Mouse (Mus musculus): ENCODE measurements at regions not wholly inside any gene's neighbourhood (a gene's known extent, or its start where the extent isn't known, plus 50 kb on each side); places are given as distances from the start of the nearest gene placed in this dataset.

DNA sequence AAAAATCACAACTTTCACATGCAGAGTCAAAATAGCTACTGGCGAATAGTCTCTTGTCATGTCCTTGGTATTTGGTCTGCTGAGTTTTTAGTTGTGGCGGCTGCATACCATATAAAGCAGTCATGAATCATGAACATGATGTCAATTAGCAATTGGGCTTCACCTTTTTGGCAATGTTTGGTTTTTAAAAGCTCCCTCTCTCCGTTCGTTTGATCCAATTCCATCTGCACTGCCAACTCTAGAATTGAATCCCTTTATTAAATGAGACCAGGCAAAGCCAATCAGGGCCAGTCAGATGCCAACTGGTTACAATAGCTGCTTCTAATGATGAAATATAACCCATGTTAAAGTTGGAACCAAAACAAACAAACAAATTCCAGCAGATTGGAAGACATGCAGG, 687.3 kb downstream of the Efnb2 start:
- ATAC-seq = no peak
- Histone ChIP-seq H3K4me1 (replicated peaks; ENCODE audit: control insufficient read depth, insufficient read depth, low read length) (no peaks in the 10 kb centered on the region), H3K9me3 (ENCODE audit: control insufficient read depth) (no peaks in the 10 kb centered on the region), H3K4me3 (ENCODE audit: low read depth, low read length) (no peak overlapping the region), H3K4me2 (replicated peaks; ENCODE audit: low read depth) (no peak overlapping the region), H3K27ac (ENCODE audit: low read depth, low read length) (no peak overlapping the region), H3K27me3 (replicated peaks; ENCODE audit: control insufficient read depth, insufficient read depth, low read length) (no peaks in the 10 kb centered on the region), H3K9ac (ENCODE audit: low read depth, low read length) (no peak overlapping the region), H3K36me3 (ENCODE audit: control insufficient read depth, insufficient read depth) (no peaks in the 10 kb centered on the region)
- WGBS = 93% methylated on average over 4 of the region's 4 CpGs
- no peak for TF ChIP-seq CTCF (IDR thresholded peaks at IDR 0.05; ENCODE audit: low read depth)

DNA sequence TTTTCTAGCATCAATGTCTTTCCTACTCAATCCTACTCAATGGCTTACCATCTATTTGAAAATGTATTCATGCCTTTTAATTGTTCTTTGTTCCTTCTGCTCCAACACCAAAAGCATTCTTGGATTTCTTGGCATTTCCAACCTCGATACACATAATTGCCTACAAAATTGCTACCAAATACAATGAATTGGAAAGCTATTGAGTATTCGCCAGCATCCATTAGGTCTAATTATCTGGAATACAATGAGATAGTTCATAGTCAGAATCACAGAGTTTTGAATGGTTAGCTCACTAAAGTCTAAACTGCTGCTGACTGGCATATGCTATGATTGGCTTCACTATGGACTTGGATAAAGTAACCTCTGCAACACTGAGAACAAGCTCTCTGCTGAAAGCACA, 696.8 kb downstream of the Efnb2 start:
- Histone ChIP-seq H3K27me3 (replicated peaks; ENCODE audit: control insufficient read depth, insufficient read depth, low read length) (no peaks in the 10 kb centered on the region), H3K4me2 (replicated peaks; ENCODE audit: low read depth) (no peak overlapping the region), H3K9me3 (ENCODE audit: control insufficient read depth) (no peaks in the 10 kb centered on the region), H3K9ac (ENCODE audit: low read depth, low read length) (no peak overlapping the region), H3K27ac (ENCODE audit: low read depth, low read length) (no peak overlapping the region), H3K4me1 (replicated peaks; ENCODE audit: control insufficient read depth, insufficient read depth, low read length) (no peaks in the 10 kb centered on the region), H3K4me3 (ENCODE audit: low read depth, low read length) (no peak overlapping the region), H3K36me3 (ENCODE audit: control insufficient read depth, insufficient read depth) (no peaks in the 10 kb centered on the region)
- 91% methylated on average over 2 of the region's 2 CpGs for WGBS
- TF ChIP-seq CTCF (IDR thresholded peaks at IDR 0.05; ENCODE audit: low read depth) = no peak
- ATAC-seq = no peak

DNA sequence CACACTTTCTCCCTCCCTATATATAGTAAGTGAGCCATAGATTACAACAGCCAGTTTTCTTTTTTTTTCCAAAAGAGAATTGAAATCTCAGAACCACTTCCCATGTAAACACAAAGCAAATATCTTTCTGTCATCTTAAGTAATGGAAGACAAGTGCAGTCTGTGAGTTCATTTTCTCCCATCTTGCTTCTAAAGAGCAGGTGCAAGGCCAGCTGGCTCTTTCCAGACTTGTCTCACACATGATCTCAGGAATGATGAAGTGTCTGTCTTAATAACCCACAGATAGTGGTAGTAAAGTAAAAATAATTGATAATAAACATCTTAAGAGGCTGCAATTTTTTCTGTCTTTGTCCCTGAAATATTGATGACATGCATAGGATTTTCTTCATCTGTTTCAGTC, 704.3 kb downstream of the Efnb2 start:
- no peak for ATAC-seq
- Histone ChIP-seq H3K4me2 (replicated peaks; ENCODE audit: low read depth) (no peak overlapping the region), H3K9me3 (ENCODE audit: control insufficient read depth) (no peaks in the 10 kb centered on the region), H3K27me3 (replicated peaks; ENCODE audit: control insufficient read depth, insufficient read depth, low read length) (no peaks in the 10 kb centered on the region), H3K4me3 (ENCODE audit: low read depth, low read length) (no peak overlapping the region), H3K4me1 (replicated peaks; ENCODE audit: control insufficient read depth, insufficient read depth, low read length) (no peaks in the 10 kb centered on the region), H3K9ac (ENCODE audit: low read depth, low read length) (no peak overlapping the region), H3K36me3 (ENCODE audit: control insufficient read depth, insufficient read depth) (no peaks in the 10 kb centered on the region), H3K27ac (ENCODE audit: low read depth, low read length) (no peak overlapping the region)
- TF ChIP-seq CTCF (IDR thresholded peaks at IDR 0.05; ENCODE audit: low read depth) = no peak

DNA sequence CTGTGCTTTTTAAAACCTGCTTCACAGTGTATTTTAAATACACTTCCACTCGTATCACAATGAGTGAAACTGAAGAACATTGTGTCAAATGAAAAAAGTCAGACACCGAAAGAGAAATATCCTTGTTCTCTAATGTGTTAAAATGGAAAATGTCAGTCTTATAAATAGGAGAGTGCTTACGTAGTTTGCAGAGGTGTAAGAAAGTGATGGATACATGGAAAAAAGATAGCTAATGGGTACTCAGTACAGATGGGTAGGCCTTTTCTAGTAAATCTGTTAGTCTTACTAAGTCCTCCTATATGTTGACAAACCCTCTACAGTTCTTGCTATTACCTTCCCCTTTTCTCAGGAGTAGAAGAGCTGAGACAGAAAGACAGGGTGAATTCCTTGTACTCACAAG, 706.2 kb downstream of the Efnb2 start:
- H3K27me3 ChIP-seq (replicated peaks; ENCODE audit: control insufficient read depth, insufficient read depth, low read length) = no peaks in the 10 kb centered on the region
- H3K9ac ChIP-seq (ENCODE audit: low read depth, low read length) = no peak overlapping the region
- H3K4me3 ChIP-seq (ENCODE audit: low read depth, low read length) = no peak overlapping the region
- no peaks in the 10 kb centered on the region for H3K9me3 ChIP-seq (ENCODE audit: control insufficient read depth)
- no peaks in the 10 kb centered on the region for H3K36me3 ChIP-seq (ENCODE audit: control insufficient read depth, insufficient read depth)
- H3K4me2 ChIP-seq (replicated peaks; ENCODE audit: low read depth) = no peak overlapping the region
- H3K4me1 ChIP-seq (replicated peaks; ENCODE audit: control insufficient read depth, insufficient read depth, low read length) = no peaks in the 10 kb centered on the region
- no peak for TF ChIP-seq CTCF (IDR thresholded peaks at IDR 0.05; ENCODE audit: low read depth)
- ATAC-seq = no peak
- WGBS = 91% methylated on average over 3 of the region's 3 CpGs
- no peak overlapping the region for H3K27ac ChIP-seq (ENCODE audit: low read depth, low read length)

DNA sequence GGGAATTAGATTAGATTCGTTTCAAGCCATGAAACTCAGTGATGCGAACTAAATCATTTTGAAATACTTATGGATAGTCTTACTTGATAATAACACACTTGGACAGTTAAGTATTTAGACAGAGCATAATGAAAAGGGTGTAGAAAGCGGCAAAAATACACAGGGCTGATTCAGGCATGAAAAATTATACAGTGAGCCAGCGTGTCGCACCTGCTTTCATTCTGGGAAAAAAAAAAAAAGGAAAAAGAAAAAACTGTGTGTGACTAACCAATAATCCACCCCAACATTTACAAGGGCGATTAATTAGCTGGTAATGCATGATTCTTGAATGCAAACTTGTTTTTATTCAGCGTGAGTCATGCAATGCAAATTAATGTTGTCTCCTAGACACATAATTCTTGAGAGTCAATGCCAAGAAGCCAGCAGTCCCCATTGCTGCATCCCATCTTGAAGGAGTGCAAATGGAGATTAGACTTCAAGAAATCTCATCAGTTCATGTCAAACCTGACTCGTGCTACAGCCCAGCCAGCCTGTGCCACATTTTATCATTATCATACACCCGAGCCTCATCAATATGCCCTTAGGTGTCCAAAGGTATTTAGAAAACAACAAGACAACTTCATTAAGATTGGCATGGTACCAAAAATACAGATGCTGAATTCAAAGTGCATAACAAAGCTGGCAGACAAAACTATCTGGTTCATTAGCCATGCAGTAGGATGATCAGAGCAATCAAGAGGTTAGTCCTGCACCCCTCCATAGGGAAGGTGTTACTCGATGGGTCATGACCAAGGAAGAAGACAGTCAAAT, 714.9 kb downstream of the Efnb2 start:
- Histone ChIP-seq H3K36me3 (ENCODE audit: control insufficient read depth, insufficient read depth) (no peaks in the 10 kb centered on the region), H3K27me3 (replicated peaks; ENCODE audit: control insufficient read depth, insufficient read depth, low read length) (no peaks in the 10 kb centered on the region), H3K4me2 (replicated peaks; ENCODE audit: low read depth) (no peak overlapping the region), H3K9ac (ENCODE audit: low read depth, low read length) (no peak overlapping the region), H3K9me3 (ENCODE audit: control insufficient read depth) (no peaks in the 10 kb centered on the region), H3K4me1 (replicated peaks; ENCODE audit: control insufficient read depth, insufficient read depth, low read length) (no peaks in the 10 kb centered on the region), H3K4me3 (ENCODE audit: low read depth, low read length) (no peak overlapping the region), H3K27ac (ENCODE audit: low read depth, low read length) (no peak overlapping the region)
- no peak for ATAC-seq
- 88% methylated on average over 10 of the region's 10 CpGs for WGBS
- TF ChIP-seq CTCF (IDR thresholded peaks at IDR 0.05; ENCODE audit: low read depth) = no peak

DNA sequence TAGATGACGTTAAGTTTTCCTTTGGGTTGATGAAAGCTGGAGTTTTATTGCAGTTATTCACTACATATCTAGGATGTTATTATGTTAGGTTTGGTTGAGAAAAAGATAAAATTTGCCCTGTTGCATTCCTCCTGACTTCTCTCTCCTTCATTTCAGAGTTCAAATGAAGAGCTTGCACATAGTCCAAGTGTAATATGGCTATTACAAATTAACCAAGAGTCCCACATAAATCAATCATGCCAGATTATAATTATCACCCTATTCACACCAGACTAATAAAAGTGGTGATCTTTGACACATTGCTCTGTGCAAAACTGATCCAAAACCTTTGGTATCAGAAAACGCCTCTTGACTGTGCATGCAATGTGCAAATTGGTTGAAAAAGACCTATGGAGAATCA, 724.4 kb downstream of the Efnb2 start:
- no peak overlapping the region for H3K27ac ChIP-seq (ENCODE audit: low read depth, low read length)
- TF ChIP-seq CTCF (IDR thresholded peaks at IDR 0.05; ENCODE audit: low read depth) = no peak
- no peak overlapping the region for H3K4me2 ChIP-seq (replicated peaks; ENCODE audit: low read depth)
- H3K4me3 ChIP-seq (ENCODE audit: low read depth, low read length) = no peak overlapping the region
- H3K27me3 ChIP-seq (replicated peaks; ENCODE audit: control insufficient read depth, insufficient read depth, low read length) = no peaks in the 10 kb centered on the region
- peak; percentile 54; the same call in 1 of the 2 replicates for ATAC-seq
- 42% methylated on average over 2 of the region's 2 CpGs for WGBS
- H3K9me3 ChIP-seq (ENCODE audit: control insufficient read depth) = no peaks in the 10 kb centered on the region
- H3K4me1 ChIP-seq (replicated peaks; ENCODE audit: control insufficient read depth, insufficient read depth, low read length) = no peaks in the 10 kb centered on the region
- H3K9ac ChIP-seq (ENCODE audit: low read depth, low read length) = no peak overlapping the region
- no peaks in the 10 kb centered on the region for H3K36me3 ChIP-seq (ENCODE audit: control insufficient read depth, insufficient read depth)

All from intestine, postnatal 0 days (tissue).